Mouse (Mus musculus): ENCODE measurements at regions not wholly inside any gene's neighbourhood (a gene's known extent, or its start where the extent isn't known, plus 50 kb on each side); places are given as distances from the start of the nearest gene placed in this dataset.

DNA sequence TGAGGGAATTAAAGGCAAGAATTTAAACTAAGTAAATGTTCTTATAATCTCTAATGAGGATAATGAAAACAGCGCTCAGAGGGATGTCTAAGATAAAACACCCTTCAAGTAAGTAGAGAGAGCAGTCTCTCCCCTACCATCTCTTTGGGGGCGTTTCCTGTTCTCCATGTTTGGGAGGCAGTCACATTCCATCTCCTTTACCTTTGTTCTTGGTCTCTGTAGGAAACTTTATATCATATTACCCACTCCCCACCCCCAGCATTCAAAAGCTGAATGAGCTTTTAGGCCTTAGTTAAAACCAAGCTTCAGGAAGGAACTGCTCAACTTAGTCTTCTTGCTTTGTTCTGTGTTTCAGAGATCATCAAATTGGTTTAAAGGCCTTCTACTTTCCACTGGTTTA, 116.2 kb upstream of the Gli3 start:
- Histone ChIP-seq H3K79me3 (ENCODE audit: low read depth) (no peaks in the 10 kb centered on the region), H3K36me3 (ENCODE audit: control insufficient read depth, insufficient read depth) (no peaks in the 10 kb centered on the region), H3K27me3 (ENCODE audit: control insufficient read depth, insufficient read depth, insufficient read length) (no peaks in the 10 kb centered on the region), H3K4me3 (ENCODE audit: insufficient read depth, poor library complexity, severe bottlenecking) (no peak overlapping the region), H3K79me2 (ENCODE audit: control insufficient read depth, insufficient read depth) (no peaks in the 10 kb centered on the region), H3ac (ENCODE audit: control insufficient read depth, insufficient read length, low read depth) (no peak overlapping the region)
- TF ChIP-seq MYOG (IDR thresholded peaks at IDR 0.05; ENCODE audit: control insufficient read depth, extremely low read depth, insufficient read length): no peak
- no peak for TF ChIP-seq CTCF (IDR thresholded peaks at IDR 0.05; ENCODE audit: control insufficient read depth, insufficient read depth, insufficient read length)
- no peak for TF ChIP-seq MYOD1 (IDR thresholded peaks at IDR 0.05; ENCODE audit: control insufficient read depth, insufficient read length, low read depth)
- no peak for TF ChIP-seq USF1 (IDR thresholded peaks at IDR 0.05; ENCODE audit: low read depth)
- TF ChIP-seq FOSL1 (IDR thresholded peaks at IDR 0.05; ENCODE audit: insufficient read depth, low read length, poor library complexity, severe bottlenecking): no peak
- TF ChIP-seq CEBPB (IDR thresholded peaks at IDR 0.05; ENCODE audit: low read depth): no peak
- TF ChIP-seq MAX (IDR thresholded peaks at IDR 0.05): no peak

DNA sequence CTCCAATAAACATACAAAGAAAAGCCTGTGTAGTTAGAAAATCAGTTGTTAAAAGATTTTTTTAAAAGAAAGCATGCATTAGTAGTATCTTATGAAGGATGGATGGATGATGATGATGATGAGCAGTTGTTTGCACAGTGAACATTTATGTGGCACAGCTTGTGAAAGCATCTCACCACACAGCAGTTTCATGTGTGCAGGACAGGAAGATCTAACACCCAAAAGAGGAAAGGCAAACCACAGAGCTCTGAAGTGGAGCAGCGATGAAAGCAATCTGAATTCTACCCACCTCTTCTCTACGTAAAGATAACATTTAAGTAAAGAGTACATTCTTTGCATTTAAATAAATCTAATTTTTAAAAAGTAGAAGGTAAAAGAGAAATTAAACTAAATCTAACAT, 96.6 kb upstream of the Gli3 start:
- no peaks in the 10 kb centered on the region for H3K79me2 ChIP-seq (ENCODE audit: control insufficient read depth, insufficient read depth)

DNA sequence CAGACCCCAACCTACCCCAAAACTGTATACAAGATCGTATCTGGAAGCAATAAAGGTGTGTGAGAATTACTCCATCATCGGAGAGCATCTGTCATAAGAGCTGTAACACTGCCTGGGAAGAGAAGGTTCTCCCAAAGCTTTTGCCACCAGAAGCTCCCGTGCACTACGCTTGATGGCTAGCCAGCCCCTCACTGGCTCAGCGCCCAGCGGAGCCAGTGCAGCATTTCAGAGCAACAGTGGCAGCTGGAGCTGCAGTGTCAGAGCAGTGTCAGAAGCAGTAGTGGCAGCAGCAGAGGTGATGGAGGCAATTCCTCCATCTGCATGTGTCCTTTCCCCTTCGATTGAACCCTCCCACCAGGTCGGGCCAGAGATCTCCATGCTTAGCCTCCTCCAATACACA, 83.0 kb upstream of the Gli3 start:
- no peaks in the 10 kb centered on the region for H3K79me3 ChIP-seq (ENCODE audit: low read depth)
- TF ChIP-seq MAX (IDR thresholded peaks at IDR 0.05) (no peak), CEBPB (IDR thresholded peaks at IDR 0.05; ENCODE audit: low read depth) (no peak), FOSL1 (IDR thresholded peaks at IDR 0.05; ENCODE audit: insufficient read depth, low read length, poor library complexity, severe bottlenecking) (no peak), CTCF (IDR thresholded peaks at IDR 0.05; ENCODE audit: control insufficient read depth, insufficient read depth, insufficient read length) (no peak), MYOG (IDR thresholded peaks at IDR 0.05; ENCODE audit: control insufficient read depth, extremely low read depth, insufficient read length) (no peak), USF1 (IDR thresholded peaks at IDR 0.05; ENCODE audit: low read depth) (no peak), MYOD1 (IDR thresholded peaks at IDR 0.05; ENCODE audit: control insufficient read depth, insufficient read length, low read depth) (no peak)
- H3K36me3 ChIP-seq (ENCODE audit: control insufficient read depth, insufficient read depth): no peaks in the 10 kb centered on the region
- no peak overlapping the region for H3ac ChIP-seq (ENCODE audit: control insufficient read depth, insufficient read length, low read depth)
- H3K27me3 ChIP-seq (ENCODE audit: control insufficient read depth, insufficient read depth, insufficient read length): no peaks in the 10 kb centered on the region
- H3K79me2 ChIP-seq (ENCODE audit: control insufficient read depth, insufficient read depth): no peaks in the 10 kb centered on the region
- H3K4me3 ChIP-seq (ENCODE audit: insufficient read depth, poor library complexity, severe bottlenecking): no peak overlapping the region

More for the DNA sequence above, 96.6 kb upstream of the Gli3 start:
- Histone ChIP-seq H3K36me3 (ENCODE audit: control insufficient read depth, insufficient read depth) (no peaks in the 10 kb centered on the region), H3K27me3 (ENCODE audit: control insufficient read depth, insufficient read depth, insufficient read length) (no peaks in the 10 kb centered on the region), H3K79me3 (ENCODE audit: low read depth) (no peaks in the 10 kb centered on the region), H3ac (ENCODE audit: control insufficient read depth, insufficient read length, low read depth) (no peak overlapping the region), H3K4me3 (ENCODE audit: insufficient read depth, poor library complexity, severe bottlenecking) (no peak overlapping the region)
- TF ChIP-seq MYOD1 (IDR thresholded peaks at IDR 0.05; ENCODE audit: control insufficient read depth, insufficient read length, low read depth) (no peak), CTCF (IDR thresholded peaks at IDR 0.05; ENCODE audit: control insufficient read depth, insufficient read depth, insufficient read length) (no peak), USF1 (IDR thresholded peaks at IDR 0.05; ENCODE audit: low read depth) (no peak), MYOG (IDR thresholded peaks at IDR 0.05; ENCODE audit: control insufficient read depth, extremely low read depth, insufficient read length) (no peak), CEBPB (IDR thresholded peaks at IDR 0.05; ENCODE audit: low read depth) (no peak), MAX (IDR thresholded peaks at IDR 0.05) (no peak), FOSL1 (IDR thresholded peaks at IDR 0.05; ENCODE audit: insufficient read depth, low read length, poor library complexity, severe bottlenecking) (no peak)

- Histone ChIP-seq H3ac (ENCODE audit: control insufficient read depth, insufficient read length, low read depth) (no peak overlapping the region), H3K79me3 (ENCODE audit: low read depth) (no peaks in the 10 kb centered on the region), H3K79me2 (ENCODE audit: control insufficient read depth, insufficient read depth) (no peaks in the 10 kb centered on the region), H3K36me3 (ENCODE audit: control insufficient read depth, insufficient read depth) (no peaks in the 10 kb centered on the region), H3K4me3 (ENCODE audit: insufficient read depth, poor library complexity, severe bottlenecking) (no peak overlapping the region), H3K27me3 (ENCODE audit: control insufficient read depth, insufficient read depth, insufficient read length) (no peaks in the 10 kb centered on the region)
- no peak for TF ChIP-seq MYOD1 (IDR thresholded peaks at IDR 0.05; ENCODE audit: control insufficient read depth, insufficient read length, low read depth)
- no peak for TF ChIP-seq CEBPB (IDR thresholded peaks at IDR 0.05; ENCODE audit: low read depth)
- no peak for TF ChIP-seq FOSL1 (IDR thresholded peaks at IDR 0.05; ENCODE audit: insufficient read depth, low read length, poor library complexity, severe bottlenecking)
- no peak for TF ChIP-seq MYOG (IDR thresholded peaks at IDR 0.05; ENCODE audit: control insufficient read depth, extremely low read depth, insufficient read length)
- TF ChIP-seq USF1 (IDR thresholded peaks at IDR 0.05; ENCODE audit: low read depth): no peak
- no peak for TF ChIP-seq MAX (IDR thresholded peaks at IDR 0.05)
- no peak for TF ChIP-seq CTCF (IDR thresholded peaks at IDR 0.05; ENCODE audit: control insufficient read depth, insufficient read depth, insufficient read length)
Measured at GRCm38 (mm10) chr13:15395249-15395648, 67.8 kb upstream of the Gli3 start.

DNA sequence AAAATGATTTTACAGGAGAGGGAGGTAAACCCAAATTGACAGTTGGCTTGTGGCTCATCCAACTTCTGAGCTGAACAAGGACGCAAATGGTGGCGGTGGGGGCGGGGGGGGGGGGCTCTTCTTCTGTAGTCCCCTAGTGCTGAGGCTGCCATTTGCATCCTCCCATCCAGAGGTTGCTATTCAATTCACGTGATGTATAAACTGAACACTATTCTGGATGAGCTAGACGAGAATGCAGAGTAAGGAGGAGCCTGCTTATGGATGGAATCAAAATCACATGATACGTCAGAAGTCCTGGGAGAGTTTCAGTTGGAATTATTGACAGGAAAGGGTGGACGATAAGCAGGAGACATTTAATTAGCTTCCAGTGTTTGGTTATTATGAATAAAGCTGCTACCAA, 67.3 kb upstream of the Gli3 start:
- no peak overlapping the region for H3K4me3 ChIP-seq (ENCODE audit: insufficient read depth, poor library complexity, severe bottlenecking)
- H3K36me3 ChIP-seq (ENCODE audit: control insufficient read depth, insufficient read depth): no peaks in the 10 kb centered on the region
- no peak overlapping the region for H3ac ChIP-seq (ENCODE audit: control insufficient read depth, insufficient read length, low read depth)
- H3K79me2 ChIP-seq (ENCODE audit: control insufficient read depth, insufficient read depth): no peaks in the 10 kb centered on the region
- TF ChIP-seq MYOD1 (IDR thresholded peaks at IDR 0.05; ENCODE audit: control insufficient read depth, insufficient read length, low read depth) (no peak), CEBPB (IDR thresholded peaks at IDR 0.05; ENCODE audit: low read depth) (no peak), FOSL1 (IDR thresholded peaks at IDR 0.05; ENCODE audit: insufficient read depth, low read length, poor library complexity, severe bottlenecking) (no peak), MYOG (IDR thresholded peaks at IDR 0.05; ENCODE audit: control insufficient read depth, extremely low read depth, insufficient read length) (no peak), MAX (IDR thresholded peaks at IDR 0.05) (no peak), CTCF (IDR thresholded peaks at IDR 0.05; ENCODE audit: control insufficient read depth, insufficient read depth, insufficient read length) (no peak), USF1 (IDR thresholded peaks at IDR 0.05; ENCODE audit: low read depth) (no peak)
- H3K27me3 ChIP-seq (ENCODE audit: control insufficient read depth, insufficient read depth, insufficient read length): no peaks in the 10 kb centered on the region
- H3K79me3 ChIP-seq (ENCODE audit: low read depth): no peaks in the 10 kb centered on the region

DNA sequence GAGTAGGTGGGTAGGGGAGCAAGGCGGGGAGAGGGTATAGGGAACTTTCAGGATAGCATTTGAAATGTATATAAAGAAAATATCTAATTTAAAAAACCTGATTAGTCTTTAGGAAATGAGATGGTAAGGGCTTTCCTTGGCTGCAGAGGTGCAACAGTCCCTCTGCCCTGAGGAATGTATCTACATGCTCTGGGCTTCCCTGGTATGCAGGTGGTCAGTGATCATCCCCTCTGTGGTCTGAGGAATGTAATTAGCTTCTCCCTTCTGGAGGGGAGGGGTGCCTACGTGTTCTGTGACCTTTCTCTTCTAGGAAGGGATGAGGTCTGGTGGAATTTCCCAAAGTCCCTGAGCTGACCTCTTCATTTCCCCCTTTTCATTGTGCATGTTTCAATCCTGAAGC, 64.4 kb upstream of the Gli3 start:
- H3ac ChIP-seq (ENCODE audit: control insufficient read depth, insufficient read length, low read depth): no peak overlapping the region

More for the DNA sequence above, 64.4 kb upstream of the Gli3 start:
- TF ChIP-seq FOSL1 (IDR thresholded peaks at IDR 0.05; ENCODE audit: insufficient read depth, low read length, poor library complexity, severe bottlenecking) (no peak), USF1 (IDR thresholded peaks at IDR 0.05; ENCODE audit: low read depth) (no peak), MYOD1 (IDR thresholded peaks at IDR 0.05; ENCODE audit: control insufficient read depth, insufficient read length, low read depth) (no peak), CEBPB (IDR thresholded peaks at IDR 0.05; ENCODE audit: low read depth) (no peak), MYOG (IDR thresholded peaks at IDR 0.05; ENCODE audit: control insufficient read depth, extremely low read depth, insufficient read length) (no peak), CTCF (IDR thresholded peaks at IDR 0.05; ENCODE audit: control insufficient read depth, insufficient read depth, insufficient read length) (no peak), MAX (IDR thresholded peaks at IDR 0.05) (no peak)
- Histone ChIP-seq H3K36me3 (ENCODE audit: control insufficient read depth, insufficient read depth) (no peaks in the 10 kb centered on the region), H3K27me3 (ENCODE audit: control insufficient read depth, insufficient read depth, insufficient read length) (no peaks in the 10 kb centered on the region), H3K79me3 (ENCODE audit: low read depth) (no peaks in the 10 kb centered on the region), H3K4me3 (ENCODE audit: insufficient read depth, poor library complexity, severe bottlenecking) (no peak overlapping the region), H3K79me2 (ENCODE audit: control insufficient read depth, insufficient read depth) (no peaks in the 10 kb centered on the region)
